Mouse (Mus musculus) testis, adult 2 months (tissue): ENCODE measurements around the gene Nsg1.

Source experiments
- CTCF ChIP-seq: fragments of 200-500 bp; IDR thresholded peaks from 2 replicates; pipeline ENCODE4 v1.5.1; 2012; ENCODE audit warnings: low read depth, mild to moderate bottlenecking, inconsistent platforms, low read length, moderate library complexity; ENCODE audit not compliant: control insufficient read depth, insufficient read depth, insufficient replicate concordance
- POLR2A ChIP-seq: fragments of 200-500 bp; IDR thresholded peaks from 2 replicates; pipeline ENCODE4 v1.6.1; 2012; ENCODE audit warnings: low read depth, mild to moderate bottlenecking, inconsistent platforms, low read length, moderate library complexity; ENCODE audit not compliant: control insufficient read depth

GRCm38 (mm10) chr5:38168497-38168896, 8.8 kb upstream of the Nsg1 start:
- TF ChIP-seq CTCF (no peak), POLR2A (no peak)
